Mouse (Mus musculus) G1E (cell line): Measurements from ENCODE around the gene 2410137M14Rik. TPM values are rescaled to one million over a fixed set of nuclear protein-coding genes. Genes with fewer than 3 reads are reported as not detected.
"Not testable (repeated sequence)": the region's sequence is repeated elsewhere in the genome, so short reads cannot be mapped to it uniquely, and the experiment has no call there.

Experiments used
- ATAC-seq: 2 replicates; pipeline ENCODE4 v1.8.0; 2016; ENCODE audit warnings: mild to moderate bottlenecking; ENCODE audit not compliant: insufficient number of reproducible peaks, poor library complexity, low FRiP score, severe bottlenecking; ENCODE audit errors: extremely low read depth
- DNase-seq: peaks from one replicate; pipeline ENCODE4 v3.0.0; 2012; ENCODE audit warnings: low spot score
- H3K27me3 ChIP-seq: 2 replicates; pipeline ENCODE4 v1.6.1; 2012; ENCODE audit warnings: mild to moderate bottlenecking, low read length, inconsistent platforms; ENCODE audit not compliant: insufficient read depth
- H3K36me3 ChIP-seq: replicated peaks from 2 replicates; pipeline ENCODE3; 2012; ENCODE audit warnings: mild to moderate bottlenecking, inconsistent platforms
- H3K4me1 ChIP-seq: 2 replicates; pipeline ENCODE4 v1.6.1; 2012; ENCODE audit warnings: low read depth, low read length, inconsistent platforms, mixed read lengths; ENCODE audit not compliant: insufficient read depth
- H3K4me3 ChIP-seq: 2 replicates; pipeline ENCODE4 v1.5.1; 2012; ENCODE audit warnings: low read depth, mild to moderate bottlenecking, inconsistent platforms, low read length, moderate library complexity, mixed read lengths
- H3K9me3 ChIP-seq: replicated peaks from 2 replicates; pipeline ENCODE4 v1.6.1; 2012; ENCODE audit warnings: inconsistent platforms
- CTCF ChIP-seq: IDR thresholded peaks from 2 replicates; pipeline ENCODE4 v1.5.1; 2012; ENCODE audit warnings: low read depth, low read length, inconsistent platforms, mixed read lengths
- GATA1 ChIP-seq: IDR thresholded peaks from 2 replicates; pipeline ENCODE4 v1.6.1; 2012; ENCODE audit warnings: borderline replicate concordance, low read length, inconsistent platforms, mixed read lengths
- GATA2 ChIP-seq: IDR thresholded peaks from 2 replicates; pipeline ENCODE4 v1.6.1; 2012; ENCODE audit warnings: low read depth, low read length, inconsistent platforms, borderline replicate concordance
- POLR2AphosphoS5 ChIP-seq: IDR thresholded peaks from 2 replicates; pipeline ENCODE4 v1.6.1; 2012; ENCODE audit warnings: low read depth, low read length, inconsistent platforms; ENCODE audit not compliant: insufficient replicate concordance
- TAL1 ChIP-seq: conservative IDR thresholded peaks from 2 replicates; pipeline ENCODE4 v1.6.1; 2012; ENCODE audit warnings: low read depth, low read length, inconsistent platforms, mixed read lengths
- polyA plus RNA-seq: library from polyadenylated mRNA; stranded (reverse); fragments of >175 nt; gene quantifications from 2 replicates; pipeline ENCODE4 v1.2.3, GENCODE M21; 2012
- total RNA-seq, 2 experiments: library from RNA; stranded (forward) in 1 of 2; stranded (reverse) in 1 of 2; fragments of 200-1000 nt in 1 of 2; fragments of >200 nt in 1 of 2; fragmentation: Nextera tagmentation in 1 of 2; gene quantifications; 2 replicates each; pipeline ENCODE4 v1.2.3; 2014 to 2017

Gene 2410137M14Rik
- total and polyA plus RNA-seq, 3 experiments = 0.16 TPM; not detected in 2

DNA sequence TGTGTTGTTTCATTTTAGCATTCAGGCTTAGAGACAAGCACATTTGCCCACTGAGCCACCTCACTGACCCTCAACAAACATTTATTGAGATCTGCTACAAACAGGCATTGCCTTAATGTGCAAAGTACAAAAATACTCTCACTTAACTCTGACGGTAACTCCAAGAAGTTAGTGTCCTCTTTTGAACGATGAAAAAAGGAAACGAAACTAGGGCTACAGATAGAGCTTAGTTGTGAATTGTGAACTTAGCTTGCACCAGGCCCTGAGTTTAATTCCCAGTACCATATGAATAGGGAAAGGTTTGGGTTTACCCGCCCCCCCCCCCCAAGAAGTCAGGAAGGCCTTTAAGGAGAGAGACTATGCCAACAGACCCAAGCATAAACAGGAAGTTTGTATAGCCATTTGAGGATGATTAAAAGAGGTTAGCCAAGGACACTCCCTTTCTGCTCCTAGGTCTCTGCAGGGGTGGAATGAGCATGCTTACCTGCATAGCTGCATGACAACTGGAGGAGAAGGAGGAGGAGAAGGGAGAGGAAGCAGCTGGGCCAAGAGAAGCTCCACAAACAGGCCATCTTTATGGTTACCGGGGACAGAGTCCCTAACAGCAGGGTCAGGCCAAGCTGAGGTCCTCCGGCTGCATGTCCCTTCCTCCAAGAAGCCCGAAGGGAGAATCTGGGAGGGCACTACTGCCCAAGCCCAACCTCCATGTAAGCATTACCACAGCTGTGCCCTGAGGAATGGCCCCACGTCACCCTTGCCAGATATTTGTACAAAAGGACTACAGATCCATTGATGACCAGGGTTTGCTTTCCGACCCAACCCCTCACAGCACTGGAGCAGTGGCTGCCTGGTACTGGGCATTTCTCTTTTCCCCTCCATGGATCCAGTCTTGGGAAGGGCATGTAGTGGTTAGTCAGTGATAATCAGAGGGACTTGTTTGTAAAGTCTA lies 41.9 kb upstream of the 2410137M14Rik start, which contains the start of gene Mog:
Gene Mog (minus strand): TSS at position 771 of the 949 bp plus-strand sequence.
- no peaks in the 10 kb centered on the region for H3K36me3 ChIP-seq
- H3K4me3 ChIP-seq = no peak within 1 kb of the TSS
- H3K9me3 ChIP-seq = no peaks in the 10 kb centered on the region
- ATAC-seq (no peak), DNase-seq (no peak)
- peaks cover 9% of the 10 kb centered on the region for H3K27me3 ChIP-seq
- peaks cover 6% of the 10 kb centered on the region for H3K4me1 ChIP-seq
- TF ChIP-seq GATA1 = no peak
- no peak for TF ChIP-seq CTCF
- no peak for TF ChIP-seq GATA2
- TF ChIP-seq TAL1 = no peak
- TF ChIP-seq POLR2AphosphoS5 = no peak

- H3K4me1 ChIP-seq, DNase-seq, H3K9me3 ChIP-seq, H3K36me3 ChIP-seq, H3K4me3 ChIP-seq, ATAC-seq: not testable (repeated sequence)
- peaks cover 13% of the 10 kb centered on the region for H3K27me3 ChIP-seq
Measured at GRCm38 (mm10) chr17:37019242-37019641, 38.2 kb upstream of the 2410137M14Rik start.

DNA sequence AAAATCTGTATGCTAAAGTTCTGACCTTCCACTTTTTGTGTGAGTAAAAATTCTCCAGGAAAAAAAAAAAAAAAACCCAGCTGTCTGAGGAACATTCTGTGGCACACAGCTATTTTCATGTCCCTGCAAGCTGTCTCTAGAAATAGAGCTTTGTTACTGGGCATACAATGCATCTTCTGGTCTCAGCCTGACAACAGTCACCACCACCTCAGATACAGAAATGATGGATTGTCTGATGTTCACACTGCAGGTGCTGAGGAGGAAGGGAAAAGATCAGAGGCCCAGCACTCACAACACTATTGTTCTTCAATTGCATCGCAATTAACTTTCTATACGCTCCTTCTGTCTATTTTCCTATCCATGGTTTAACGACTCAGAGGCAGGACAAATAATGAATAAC lies 37.3 kb upstream of the 2410137M14Rik start:
- H3K4me1 ChIP-seq = peaks cover 6% of the 10 kb centered on the region
- peaks cover 13% of the 10 kb centered on the region for H3K27me3 ChIP-seq
- no peak overlapping the region for H3K4me3 ChIP-seq
- DNase-seq = no peak
- no peaks in the 10 kb centered on the region for H3K36me3 ChIP-seq
- TF ChIP-seq TAL1 = no peak
- TF ChIP-seq GATA2 = no peak
- no peak for TF ChIP-seq POLR2AphosphoS5
- TF ChIP-seq GATA1 = no peak
- TF ChIP-seq CTCF = no peak
- ATAC-seq = no peak
- no peaks in the 10 kb centered on the region for H3K9me3 ChIP-seq

DNA sequence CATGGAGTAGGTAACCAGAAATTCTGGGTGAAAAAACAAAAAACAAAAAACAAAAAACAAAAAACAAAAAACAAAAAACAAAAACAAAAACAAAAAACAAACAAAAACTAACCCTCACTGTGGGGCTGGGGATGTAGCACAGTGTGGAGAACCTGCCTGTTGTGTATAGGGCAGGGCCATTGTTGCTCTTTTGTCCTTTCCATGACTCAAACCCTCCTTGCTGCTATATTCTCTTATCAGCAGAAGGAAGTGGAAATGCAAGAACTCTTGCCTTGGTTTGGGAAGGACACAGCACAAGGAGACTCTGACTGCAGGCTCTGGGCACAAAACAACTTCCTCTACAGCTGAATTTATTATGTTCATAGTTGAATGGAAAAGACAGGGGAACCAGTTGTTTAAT lies 35.3 kb upstream of the 2410137M14Rik start:
- no peak for TF ChIP-seq GATA1
- no peak for TF ChIP-seq POLR2AphosphoS5
- TF ChIP-seq TAL1 = no peak
- TF ChIP-seq CTCF = no peak
- TF ChIP-seq GATA2 = no peak
- no peak for DNase-seq
- Histone ChIP-seq H3K4me3 (no peak overlapping the region), H3K27me3 (peaks cover 18% of the 10 kb centered on the region), H3K4me1 (no peaks in the 10 kb centered on the region), H3K36me3 (no peaks in the 10 kb centered on the region), H3K9me3 (no peaks in the 10 kb centered on the region)
- no peak for ATAC-seq

DNA sequence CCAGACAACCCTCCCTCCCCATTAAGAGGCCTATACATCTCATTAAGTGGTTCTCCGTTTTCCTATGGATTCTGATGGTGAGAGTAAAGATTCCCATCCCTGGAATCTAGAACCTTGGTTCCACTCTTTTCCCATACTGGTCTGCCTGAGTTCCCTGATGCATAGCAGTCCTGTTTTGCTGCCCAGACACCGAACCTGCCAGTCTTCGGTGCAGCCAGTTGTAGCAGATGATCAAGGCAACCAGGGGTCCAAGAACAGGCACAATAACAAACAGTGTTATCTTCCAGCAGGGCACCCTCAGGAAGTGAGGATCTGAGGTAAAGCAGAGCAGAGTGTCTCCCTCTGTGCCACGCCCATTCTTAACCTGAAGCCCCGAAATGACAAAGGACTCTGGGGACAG lies 31.1 kb upstream of the 2410137M14Rik start:
- H3K4me3 ChIP-seq = no peak overlapping the region
- TF ChIP-seq GATA2 = no peak
- no peaks in the 10 kb centered on the region for H3K36me3 ChIP-seq
- no peaks in the 10 kb centered on the region for H3K4me1 ChIP-seq
- no peak for DNase-seq
- H3K27me3 ChIP-seq = peaks cover 24% of the 10 kb centered on the region
- no peak for ATAC-seq
- H3K9me3 ChIP-seq = no peaks in the 10 kb centered on the region

DNA sequence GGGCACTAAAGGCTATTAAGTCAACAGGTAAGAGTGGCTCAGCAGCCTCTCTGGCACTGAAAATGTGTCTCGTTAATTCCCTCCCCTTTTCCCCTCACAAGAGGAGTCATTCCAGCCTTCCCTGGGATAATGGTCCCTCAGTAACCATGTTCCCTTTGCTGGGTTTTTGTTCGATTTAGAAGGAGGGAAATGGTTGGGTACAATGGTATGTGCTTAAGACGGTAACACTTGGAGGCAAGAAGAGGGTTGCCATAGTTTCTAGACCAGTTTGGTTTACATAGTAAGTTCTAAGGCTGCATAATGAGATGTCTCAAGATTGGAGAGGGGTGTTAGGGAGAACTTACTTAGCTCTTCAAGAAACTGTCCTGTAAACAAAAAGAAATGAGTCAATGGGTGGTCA lies 30.7 kb upstream of the 2410137M14Rik start:
- Histone ChIP-seq H3K4me3 (no peak overlapping the region), H3K4me1 (no peaks in the 10 kb centered on the region), H3K36me3 (no peaks in the 10 kb centered on the region), H3K9me3 (no peaks in the 10 kb centered on the region), H3K27me3 (peaks cover 24% of the 10 kb centered on the region)
- no peak for DNase-seq
- no peak for TF ChIP-seq TAL1
- TF ChIP-seq CTCF = no peak
- ATAC-seq = no peak

- no peak for TF ChIP-seq TAL1
- TF ChIP-seq POLR2AphosphoS5 = no peak
- Histone ChIP-seq H3K4me3 (no peak overlapping the region), H3K4me1 (no peaks in the 10 kb centered on the region), H3K9me3 (no peaks in the 10 kb centered on the region), H3K27me3 (peaks cover 24% of the 10 kb centered on the region), H3K36me3 (no peaks in the 10 kb centered on the region)
- ATAC-seq = no peak
- DNase-seq = no peak
Measured at GRCm38 (mm10) chr17:37009460-37010042, 28.5 kb upstream of the 2410137M14Rik start.
